Mouse (Mus musculus) intestine, postnatal 0 days (tissue): ENCODE results near the gene Habp4. TPM values are rescaled to one million over a fixed set of nuclear protein-coding genes. Genes with fewer than 3 reads are reported as not detected.
A peak's percentile ranks its signal among the peaks of the same experiment; 100 is the strongest.

Experiments
- ATAC-seq: fragments of 200-750 bp; cut with Nextera tagmentation; 2 replicates; pipeline ENCODE4 v1.8.0; 2017; ENCODE audit warnings: mild to moderate bottlenecking, moderate TSS enrichment, moderate library complexity
- H3K27ac ChIP-seq: fragments of 300-500 bp; sonication (generic); 2 replicates; pipeline ENCODE4 v1.5.1; 2014; ENCODE audit warnings: mild to moderate bottlenecking, low read depth, low read length, moderate library complexity
- H3K27me3 ChIP-seq: fragments of 300-500 bp; sonication (generic); replicated peaks from 2 replicates; pipeline ENCODE4 v1.6.1; 2014; ENCODE audit warnings: low read length, mixed read lengths; ENCODE audit not compliant: control insufficient read depth, insufficient read depth
- H3K36me3 ChIP-seq: fragments of 300-500 bp; sonication (generic); 2 replicates; pipeline ENCODE4 v1.6.1; 2014; ENCODE audit warnings: mild to moderate bottlenecking, moderate library complexity; ENCODE audit not compliant: control insufficient read depth, insufficient read depth
- H3K4me1 ChIP-seq: fragments of 300-500 bp; sonication (generic); replicated peaks from 2 replicates; pipeline ENCODE4 v1.6.1; 2014; ENCODE audit warnings: antibody characterized with exemption, low read length, mixed read lengths; ENCODE audit not compliant: control insufficient read depth, insufficient read depth
- H3K4me2 ChIP-seq: fragments of 300-500 bp; sonication (generic); replicated peaks from 2 replicates; pipeline ENCODE4 v1.6.1; 2014; ENCODE audit warnings: low read depth, mild to moderate bottlenecking, moderate library complexity
- H3K4me3 ChIP-seq: fragments of 300-500 bp; sonication (generic); 2 replicates; pipeline ENCODE4 v1.5.1; 2014; ENCODE audit warnings: low read depth, low read length
- H3K9ac ChIP-seq: fragments of 300-500 bp; sonication (generic); 2 replicates; pipeline ENCODE4 v1.6.1; 2014; ENCODE audit warnings: mild to moderate bottlenecking, low read depth, low read length
- H3K9me3 ChIP-seq: fragments of 300-500 bp; sonication (generic); 2 replicates; pipeline ENCODE4 v1.6.1; 2016; ENCODE audit warnings: mixed run types; ENCODE audit not compliant: control insufficient read depth
- CTCF ChIP-seq: sonication (generic); IDR thresholded peaks from 2 replicates; pipeline ENCODE4 v1.5.1; 2016; ENCODE audit warnings: low read depth, mild to moderate bottlenecking, control low read depth, antibody characterized with exemption, moderate library complexity
- WGBS: fragments of 180-500 bp; shearing (Covaris S2); extraction: QIAGEN DNeasy Blood & Tissue Kit; methylation state at CpG from one replicate; pipeline ENCODE4 v1.1.7; 2014; 5-methylcytosine and 5-hydroxymethylcytosine counted together
- polyA plus RNA-seq: library from polyadenylated mRNA; unstranded; fragments of >200 nt; fragmentation: Nextera tagmentation; extraction: Ambion mirVana; gene quantifications from 2 replicates; pipeline ENCODE4 v1.2.1, GENCODE M21; 2015

The Habp4 gene
- polyA plus RNA-seq, 1 experiment from 2014 or later = 12.7 TPM

DNA sequence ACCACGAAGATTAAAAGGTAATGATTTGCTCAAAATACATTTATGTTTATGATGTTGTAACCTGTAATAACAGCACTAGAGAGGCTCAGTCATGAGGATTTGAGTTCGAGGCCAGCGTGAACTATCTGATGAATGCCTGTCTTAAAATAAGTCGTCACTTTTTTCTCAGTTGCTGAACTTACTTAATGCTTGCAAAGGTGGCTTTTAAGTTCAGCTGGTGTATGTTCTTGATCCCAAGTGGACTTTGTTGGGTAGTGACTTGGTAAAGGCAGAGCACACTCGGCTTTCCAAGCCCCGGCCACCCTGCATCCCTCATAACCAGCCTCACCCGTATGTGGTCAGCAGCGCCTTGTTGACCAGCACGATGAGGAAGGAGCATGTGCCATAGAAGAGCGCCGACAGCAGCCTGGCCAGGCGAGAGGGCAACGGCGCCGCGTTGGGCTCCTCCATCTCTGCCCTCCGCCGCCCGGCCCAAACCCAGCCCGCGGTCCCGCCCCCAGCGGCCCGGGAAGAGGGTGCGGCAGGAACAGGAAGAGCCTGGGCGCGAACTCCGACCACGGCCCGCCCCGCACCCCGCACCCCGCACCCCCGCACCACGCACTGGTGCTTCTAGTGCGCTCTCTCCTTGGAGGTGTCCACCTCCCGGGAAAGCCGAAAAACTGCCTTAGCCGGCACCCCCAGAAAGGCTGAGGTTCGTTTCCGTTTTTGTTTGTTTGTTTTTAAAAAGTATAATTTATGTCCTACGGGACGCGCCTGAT, 32.6 kb upstream of the Habp4 start, which contains the start of gene Slc35d2:
Gene Slc35d2 (minus strand): TSS at position 511 of the 758 bp plus-strand sequence.
- WGBS = 4% methylated on average over 43 of the region's 44 CpGs
- Histone ChIP-seq H3K4me3 (peak within 1 kb of the TSS; percentile 67), H3K4me2 (peak within 1 kb of the TSS; percentile 78), H3K4me1 (no peaks in the 10 kb centered on the region), H3K9ac (peak within 1 kb of the TSS; percentile 62), H3K27ac (peak within 1 kb of the TSS; percentile 51), H3K36me3 (peaks cover 4% of the 10 kb centered on the region; the same call in 1 of the 2 replicates), H3K9me3 (no peaks in the 10 kb centered on the region), H3K27me3 (no peaks in the 10 kb centered on the region)
- ATAC-seq = peak; percentile 90
- peak; percentile 25; the same call in 1 of the 2 replicates for TF ChIP-seq CTCF

- no peaks in the 10 kb centered on the region for H3K9me3 ChIP-seq
- WGBS = 35% methylated on average over 15 of the region's 15 CpGs
Observed at GRCm38 (mm10) chr13:64129616-64130375, 31.8 kb upstream of the Habp4 start.

GRCm38 (mm10) chr13:64150121-64150520, 11.5 kb upstream of the Habp4 start:
- no peaks in the 10 kb centered on the region for H3K27me3 ChIP-seq
- no peaks in the 10 kb centered on the region for H3K36me3 ChIP-seq
- H3K4me1 ChIP-seq = no peaks in the 10 kb centered on the region; the same call in 1 of the 2 replicates
- H3K27ac ChIP-seq = no peak overlapping the region
- 58% methylated on average over 5 of the region's 5 CpGs for WGBS
- H3K4me2 ChIP-seq = no peak overlapping the region
- H3K4me3 ChIP-seq = no peak overlapping the region
- no peak overlapping the region for H3K9ac ChIP-seq
- TF ChIP-seq CTCF = no peak
- no peaks in the 10 kb centered on the region for H3K9me3 ChIP-seq
- ATAC-seq = no peak

More at GRCm38 (mm10) chr13:64129616-64130375, 31.8 kb upstream of the Habp4 start:
- Histone ChIP-seq H3K4me3 (peak overlapping the region; percentile 67), H3K4me2 (peak overlapping the region; percentile 78), H3K36me3 (peaks cover 4% of the 10 kb centered on the region; the same call in 1 of the 2 replicates), H3K9ac (peak overlapping the region; percentile 62), H3K4me1 (no peaks in the 10 kb centered on the region), H3K27me3 (no peaks in the 10 kb centered on the region), H3K27ac (peak overlapping the region; percentile 51)
- TF ChIP-seq CTCF = peak; percentile 69
- peak; percentile 58 for ATAC-seq

GRCm38 (mm10) chr13:64152241-64152669, 9.4 kb upstream of the Habp4 start:
- Histone ChIP-seq H3K27me3 (no peaks in the 10 kb centered on the region), H3K9me3 (no peaks in the 10 kb centered on the region), H3K27ac (peak overlapping the region; percentile 91), H3K9ac (peak overlapping the region; percentile 65), H3K4me2 (peak overlapping the region; percentile 98), H3K4me1 (no peaks in the 10 kb centered on the region; the same call in 1 of the 2 replicates), H3K36me3 (no peaks in the 10 kb centered on the region), H3K4me3 (peak overlapping the region; percentile 94)
- TF ChIP-seq CTCF = no peak
- peak; percentile 9; the same call in 1 of the 2 replicates for ATAC-seq
- WGBS = 1% methylated on average over 39 of the region's 42 CpGs

- WGBS = 0% methylated on average over 61 of the region's 61 CpGs
- H3K4me3 ChIP-seq = peak overlapping the region; percentile 94
- H3K27me3 ChIP-seq = no peaks in the 10 kb centered on the region
- peak overlapping the region; percentile 91 for H3K27ac ChIP-seq
- H3K9me3 ChIP-seq = no peaks in the 10 kb centered on the region
- H3K4me2 ChIP-seq = peak overlapping the region; percentile 98
- TF ChIP-seq CTCF = peak; percentile 32
- no peaks in the 10 kb centered on the region for H3K36me3 ChIP-seq
- peak; percentile 24 for ATAC-seq
- H3K9ac ChIP-seq = peak overlapping the region; percentile 65
- no peaks in the 10 kb centered on the region; the same call in 1 of the 2 replicates for H3K4me1 ChIP-seq
Observed at GRCm38 (mm10) chr13:64152671-64153082, 8.9 kb upstream of the Habp4 start.
